Mouse (Mus musculus) heart, postnatal 0 days (tissue): Measurements from ENCODE around the gene Parm1.

Experiments used
- CTCF ChIP-seq: IDR thresholded peaks from 2 replicates; pipeline ENCODE4 v1.5.1; 2016; ENCODE audit warnings: antibody characterized with exemption, control low read depth, low read depth
- EP300 ChIP-seq: IDR thresholded peaks from 2 replicates; pipeline ENCODE4 v1.6.1; 2016; ENCODE audit warnings: antibody characterized with exemption, low read depth

DNA sequence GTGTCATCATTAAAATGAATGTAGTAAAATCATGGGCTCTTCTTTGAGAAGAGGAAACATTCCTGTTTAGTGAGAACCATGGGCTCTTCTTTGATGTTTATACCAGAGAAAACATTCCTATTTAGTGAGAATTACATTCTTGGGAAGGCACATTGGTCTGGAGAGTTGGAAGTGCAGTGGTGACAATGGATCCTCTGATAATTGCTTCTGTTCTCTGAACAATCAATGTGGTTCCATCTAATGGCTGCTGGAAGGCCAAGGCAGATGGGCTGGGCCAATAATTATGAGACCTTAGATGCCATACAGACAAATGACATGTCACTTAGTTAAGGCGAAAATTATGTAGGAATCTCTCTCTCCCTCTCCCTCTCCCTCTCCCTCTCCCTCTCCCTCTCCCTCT is 16.1 kb upstream of the Parm1 start:
- TF ChIP-seq CTCF (no peak), EP300 (no peak)
